Mouse (Mus musculus): ENCODE data around the gene Oas1c.
"Not testable (repeated sequence)": the region's sequence is repeated elsewhere in the genome, so short reads cannot be mapped to it uniquely, and the experiment has no call there.

Oas1c gene

GRCm38 (mm10) chr5:120811951-120812819 is at the start of gene Oas1c:
TSS of gene Oas1c (minus strand) at chr5:120812514.
- peak; percentile 78 for DNase-seq (ENCODE audit: low spot score)

- DNase-seq (ENCODE audit: low spot score): no peak
Measured at GRCm38 (mm10) chr5:120861121-120861520, 48.8 kb upstream of the Oas1c start, which contains the start of gene Oas1h. TSS of gene Oas1h (plus strand) at chr5:120861421.

- DNase-seq (ENCODE audit: low spot score): no peak
Measured at GRCm38 (mm10) chr5:120859241-120859640, 46.9 kb upstream of the Oas1c start.

GRCm38 (mm10) chr5:120849601-120850136 is 37.4 kb upstream of the Oas1c start:
- DNase-seq (ENCODE audit: low spot score): no peak

GRCm38 (mm10) chr5:120847067-120847466 is 34.8 kb upstream of the Oas1c start, which contains the start of gene Oas1f:
TSS of gene Oas1f (plus strand) at chr5:120847367.
- DNase-seq (ENCODE audit: low spot score): no peak

GRCm38 (mm10) chr5:120844713-120845112 is 32.4 kb upstream of the Oas1c start:
- no peak for DNase-seq (ENCODE audit: low spot score)

- no peak for DNase-seq (ENCODE audit: low spot score)
Measured at GRCm38 (mm10) chr5:120836731-120837585, 24.6 kb upstream of the Oas1c start.

- DNase-seq (ENCODE audit: low spot score): no peak
Measured at GRCm38 (mm10) chr5:120833335-120834280, 21.3 kb upstream of the Oas1c start.

GRCm38 (mm10) chr5:120831031-120831430 is 18.7 kb upstream of the Oas1c start:
- no peak for DNase-seq (ENCODE audit: low spot score)

GRCm38 (mm10) chr5:120818999-120819398 is 6.7 kb upstream of the Oas1c start:
- no peak for DNase-seq (ENCODE audit: low spot score)

- no peak for DNase-seq (ENCODE audit: low spot score)
Measured at GRCm38 (mm10) chr5:120815949-120816348, 3.6 kb upstream of the Oas1c start.

- DNase-seq (ENCODE audit: low spot score): no peak
Measured at GRCm38 (mm10) chr5:120813023-120813422, 709 bp upstream of the Oas1c start.

GRCm38 (mm10) chr5:120809171-120809570 is 3.1 kb downstream of the Oas1c start:
- DNase-seq (ENCODE audit: low spot score): no peak

GRCm38 (mm10) chr5:120806458-120806857 is 5.9 kb downstream of the Oas1c start:
- no peak for DNase-seq (ENCODE audit: low spot score)

- no peak for DNase-seq (ENCODE audit: low spot score)
Measured at GRCm38 (mm10) chr5:120803596-120803995, 8.7 kb downstream of the Oas1c start.

- DNase-seq (ENCODE audit: low spot score): not testable (repeated sequence)
Measured at GRCm38 (mm10) chr5:120798943-120799342, 13.4 kb downstream of the Oas1c start.

GRCm38 (mm10) chr5:120798147-120798546 is 14.2 kb downstream of the Oas1c start:
- not testable (repeated sequence) for DNase-seq (ENCODE audit: low spot score)

GRCm38 (mm10) chr5:120795480-120796034 is 16.8 kb downstream of the Oas1c start, which contains the start of gene Oas1e:
TSS of gene Oas1e (minus strand) at chr5:120795530.
- not testable (repeated sequence) for DNase-seq (ENCODE audit: low spot score)

- no peak for DNase-seq (ENCODE audit: low spot score)
Measured at GRCm38 (mm10) chr5:120793043-120793442, 19.3 kb downstream of the Oas1c start.

GRCm38 (mm10) chr5:120787042-120787441 is 25.3 kb downstream of the Oas1c start:
- DNase-seq (ENCODE audit: low spot score): no peak

- no peak for DNase-seq (ENCODE audit: low spot score)
Measured at GRCm38 (mm10) chr5:120782446-120782845, 29.9 kb downstream of the Oas1c start.

Measured in ovary, adult 18-20 months (tissue).